Mouse (Mus musculus): ENCODE results near the gene Hdhd3.

- TF ChIP-seq CTCF (IDR thresholded peaks at IDR 0.05; ENCODE audit: borderline replicate concordance, control insufficient read depth, extremely low read depth, insufficient read depth, low read length, poor library complexity) (no peak), POLR2A (IDR thresholded peaks at IDR 0.05; ENCODE audit: control insufficient read depth, extremely low read depth, insufficient read depth, low read length, poor library complexity) (no peak)
These were observed 12.2 kb upstream of the Hdhd3 start for GRCm38 (mm10) chr4:62515490-62515889.
